Comparison of ENCODE assay signal across 23 mouse cellular contexts in the genomic region with DNA sequence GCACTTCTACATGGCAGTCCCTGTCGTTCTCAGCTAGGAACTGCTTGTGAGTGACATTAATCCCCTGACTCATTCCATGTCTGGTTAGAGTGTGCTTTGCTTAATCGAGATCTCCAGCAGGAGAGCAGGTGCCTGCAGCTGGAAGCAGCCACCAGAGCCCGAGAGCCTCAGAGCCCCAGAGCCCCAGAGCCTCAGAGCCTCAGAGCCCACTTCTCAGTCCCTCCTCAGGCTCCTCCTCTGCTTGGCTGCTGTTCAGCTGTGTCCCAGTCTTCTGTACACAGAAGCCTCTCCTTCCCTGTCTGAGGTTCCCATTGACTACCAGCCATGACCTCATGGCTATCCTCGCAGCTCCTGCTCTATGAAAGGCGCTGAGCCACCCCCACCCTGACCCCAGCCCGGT. TPM values are rescaled to one million over a fixed set of nuclear protein-coding genes. Genes with fewer than 3 reads are reported as not detected.
DNase-seq lines count a peak whose midpoint lies in the region; ATAC-seq and TF ChIP-seq lines count a peak whose summit lies in the region.
"Had no signal": no experiment of that assay in that cellular context is flagged by ENCODE, and none has a peak within 500 bp of the region (broad histone marks: within the 10 kb centered on the region; RNA-seq: fewer than 3 reads in every experiment).

No protein-coding gene starts in this region.

- no peak for TF ChIP-seq CTCF in intestine, postnatal 0 days (IDR thresholded peaks at IDR 0.05; ENCODE audit: low read depth)

- H3K4me2 ChIP-seq in embryonic facial prominence, embryonic 13.5 days = no peak overlapping the region
- no peak overlapping the region for H3K4me2 ChIP-seq in intestine, embryonic 14.5 days (ENCODE audit: low read length)
- no peak overlapping the region for H3K4me2 ChIP-seq in intestine, postnatal 0 days (replicated peaks; ENCODE audit: low read depth)
- no peak overlapping the region for H3K4me2 ChIP-seq in midbrain, embryonic 14.5 days (ENCODE audit: low read length)
- no peak overlapping the region for H3K4me2 ChIP-seq in intestine, embryonic 16.5 days (ENCODE audit: low read depth, low read length)
- H3K4me2 ChIP-seq: hindbrain, embryonic 12.5 days; kidney, embryonic 15.5 days; limb, embryonic 13.5 days; liver, embryonic 15.5 days had no signal

- DNase-seq in embryonic facial prominence, embryonic 10.5 days (ENCODE audit: low spot score) = no peak
- DNase-seq in intestine, embryonic 14.5 days (ENCODE audit: low spot score) = peak; percentile 67
- DNase-seq in midbrain, embryonic 10.5 days (ENCODE audit: low spot score) = no peak
- DNase-seq in midbrain, embryonic 14.5 days = no peak
- DNase-seq in c-Kit-positive CD71-positive TER-119-positive erythroid progenitor cells, embryonic 14.5 days (ENCODE audit: low spot score) = no peak
- DNase-seq: adrenal gland, postnatal 10 days; cerebellum, adult 11 months; cerebellum, postnatal 10 days; gastrocnemius, postnatal 25 days; kidney, postnatal 4 days; right cerebral cortex, adult 18-20 months; thymus, postnatal 36 days had no signal

- ATAC-seq in embryonic facial prominence, embryonic 13.5 days (ENCODE audit: insufficient number of reproducible peaks, insufficient read depth, low FRiP score, low TSS enrichment, low read depth) = 0 out of 2 replicates have a peak, but pooled peaks have one; percentile 32
- peak; percentile 36; the same call in 1 of the 2 replicates for ATAC-seq in intestine, embryonic 14.5 days (replicated peaks; ENCODE audit: low FRiP score, low TSS enrichment, low read depth)
- no peak for ATAC-seq in intestine, postnatal 0 days
- ATAC-seq in midbrain, embryonic 14.5 days (ENCODE audit: low FRiP score, low TSS enrichment) = no peak
- ATAC-seq in intestine, embryonic 16.5 days = peak; percentile 73
- ATAC-seq: activated CD4-positive, CD25-positive, alpha-beta regulatory T cell, adult 4 months; CD4-positive, CD25-positive, alpha-beta regulatory T cell, adult 4 months; inflammation-experienced regulatory T-cells, adult 6 months had no signal

- peaks cover 48% of the 10 kb centered on the region for H3K27me3 ChIP-seq in embryonic facial prominence, embryonic 13.5 days
- peaks cover 90% of the 10 kb centered on the region for H3K27me3 ChIP-seq in embryonic facial prominence, embryonic 10.5 days (replicated peaks; ENCODE audit: low read depth, poor library complexity, severe bottlenecking)
- H3K27me3 ChIP-seq in intestine, embryonic 14.5 days (replicated peaks; ENCODE audit: control insufficient read depth, insufficient read depth, low read length) = peaks cover 9% of the 10 kb centered on the region; the same call in 1 of the 2 replicates
- peaks cover 17% of the 10 kb centered on the region; the same call in 1 of the 2 replicates for H3K27me3 ChIP-seq in intestine, postnatal 0 days (replicated peaks; ENCODE audit: control insufficient read depth, insufficient read depth, low read length)
- peaks cover 86% of the 10 kb centered on the region for H3K27me3 ChIP-seq in midbrain, embryonic 10.5 days (ENCODE audit: low read depth, poor library complexity, severe bottlenecking)
- peaks cover 20% of the 10 kb centered on the region for H3K27me3 ChIP-seq in midbrain, embryonic 14.5 days (ENCODE audit: control insufficient read depth, insufficient read depth, low read length)
- H3K27me3 ChIP-seq in intestine, embryonic 16.5 days (replicated peaks; ENCODE audit: control insufficient read depth, insufficient read depth, low read length) = peaks cover 2% of the 10 kb centered on the region; the same call in 1 of the 2 replicates

- H3K9ac ChIP-seq in embryonic facial prominence, embryonic 13.5 days = no peak overlapping the region
- H3K9ac ChIP-seq in intestine, embryonic 14.5 days (ENCODE audit: low read length) = no peak overlapping the region
- no peak overlapping the region for H3K9ac ChIP-seq in intestine, postnatal 0 days (ENCODE audit: low read depth, low read length)
- no peak overlapping the region for H3K9ac ChIP-seq in midbrain, embryonic 14.5 days (replicated peaks; ENCODE audit: low read length)
- H3K9ac ChIP-seq in intestine, embryonic 16.5 days (ENCODE audit: low read depth, low read length) = no peak overlapping the region
- H3K9ac ChIP-seq: hindbrain, embryonic 12.5 days; kidney, embryonic 15.5 days; limb, embryonic 13.5 days; liver, embryonic 15.5 days had no signal

- WGBS in embryonic facial prominence, embryonic 13.5 days = 58% methylated on average over 6 of the region's 6 CpGs
- WGBS in embryonic facial prominence, embryonic 10.5 days = 69% methylated on average over 6 of the region's 6 CpGs
- 30% methylated on average over 6 of the region's 6 CpGs for WGBS in intestine, embryonic 14.5 days
- 33% methylated on average over 6 of the region's 6 CpGs for WGBS in intestine, postnatal 0 days
- WGBS in midbrain, embryonic 10.5 days = 61% methylated on average over 6 of the region's 6 CpGs
- 39% methylated on average over 6 of the region's 6 CpGs for WGBS in midbrain, embryonic 14.5 days
- 43% methylated on average over 6 of the region's 6 CpGs for WGBS in intestine, embryonic 16.5 days

- H3K4me1 ChIP-seq in embryonic facial prominence, embryonic 13.5 days = peaks cover 4% of the 10 kb centered on the region; the same call in 1 of the 2 replicates
- H3K4me1 ChIP-seq in embryonic facial prominence, embryonic 10.5 days = peaks cover 11% of the 10 kb centered on the region
- peaks cover 9% of the 10 kb centered on the region for H3K4me1 ChIP-seq in intestine, embryonic 14.5 days (replicated peaks; ENCODE audit: control insufficient read depth, insufficient read depth, low read length)
- H3K4me1 ChIP-seq in intestine, postnatal 0 days (replicated peaks; ENCODE audit: control insufficient read depth, insufficient read depth, low read length) = no peaks in the 10 kb centered on the region
- peaks cover 11% of the 10 kb centered on the region for H3K4me1 ChIP-seq in midbrain, embryonic 10.5 days
- H3K4me1 ChIP-seq in midbrain, embryonic 14.5 days (ENCODE audit: control insufficient read depth, insufficient read depth, low read length) = no peaks in the 10 kb centered on the region
- H3K4me1 ChIP-seq in intestine, embryonic 16.5 days (ENCODE audit: control insufficient read depth, insufficient read depth, low read length) = 0 out of 2 replicates have a peak, but pooled peaks cover 3% of the 10 kb centered on the region
- H3K4me1 ChIP-seq: hindbrain, embryonic 12.5 days; kidney, embryonic 15.5 days; liver, embryonic 15.5 days had no signal

- H3K9me3 ChIP-seq in embryonic facial prominence, embryonic 13.5 days = no peaks in the 10 kb centered on the region
- no peaks in the 10 kb centered on the region for H3K9me3 ChIP-seq in embryonic facial prominence, embryonic 10.5 days
- no peaks in the 10 kb centered on the region for H3K9me3 ChIP-seq in intestine, embryonic 14.5 days (ENCODE audit: control insufficient read depth, low read length)
- H3K9me3 ChIP-seq in intestine, postnatal 0 days (ENCODE audit: control insufficient read depth) = no peaks in the 10 kb centered on the region
- H3K9me3 ChIP-seq in midbrain, embryonic 10.5 days (replicated peaks) = no peaks in the 10 kb centered on the region
- no peaks in the 10 kb centered on the region for H3K9me3 ChIP-seq in midbrain, embryonic 14.5 days (ENCODE audit: control insufficient read depth, low read length)
- no peaks in the 10 kb centered on the region for H3K9me3 ChIP-seq in intestine, embryonic 16.5 days (ENCODE audit: control insufficient read depth, low read length)
- H3K9me3 ChIP-seq: forebrain, embryonic 10.5 days; hindbrain, embryonic 12.5 days; kidney, embryonic 15.5 days; limb, embryonic 13.5 days; liver, embryonic 15.5 days had no signal

- H3K36me3 ChIP-seq in embryonic facial prominence, embryonic 13.5 days = no peaks in the 10 kb centered on the region
- H3K36me3 ChIP-seq in embryonic facial prominence, embryonic 10.5 days (replicated peaks) = no peaks in the 10 kb centered on the region
- H3K36me3 ChIP-seq in intestine, embryonic 14.5 days (ENCODE audit: control insufficient read depth, insufficient read depth, low read length) = no peaks in the 10 kb centered on the region
- H3K36me3 ChIP-seq in intestine, postnatal 0 days (ENCODE audit: control insufficient read depth, insufficient read depth) = no peaks in the 10 kb centered on the region
- no peaks in the 10 kb centered on the region for H3K36me3 ChIP-seq in midbrain, embryonic 10.5 days
- H3K36me3 ChIP-seq in midbrain, embryonic 14.5 days (ENCODE audit: control insufficient read depth, insufficient read depth, low read length) = no peaks in the 10 kb centered on the region
- H3K36me3 ChIP-seq in intestine, embryonic 16.5 days (ENCODE audit: control insufficient read depth, insufficient read depth, low read length) = no peaks in the 10 kb centered on the region
- H3K36me3 ChIP-seq: forebrain, embryonic 10.5 days; hindbrain, embryonic 12.5 days; kidney, embryonic 15.5 days; limb, embryonic 13.5 days; liver, embryonic 15.5 days had no signal

- H3K27ac ChIP-seq in embryonic facial prominence, embryonic 13.5 days = no peak overlapping the region
- no peak overlapping the region for H3K27ac ChIP-seq in embryonic facial prominence, embryonic 10.5 days (replicated peaks)
- no peak overlapping the region for H3K27ac ChIP-seq in intestine, embryonic 14.5 days (ENCODE audit: low read depth)
- H3K27ac ChIP-seq in intestine, postnatal 0 days (ENCODE audit: low read depth, low read length) = no peak overlapping the region
- H3K27ac ChIP-seq in midbrain, embryonic 10.5 days (replicated peaks) = 0 out of 2 replicates have a peak overlapping the region, but pooled peaks have one; percentile 9
- no peak overlapping the region for H3K27ac ChIP-seq in midbrain, embryonic 14.5 days (replicated peaks; ENCODE audit: low read depth, low read length)
- no peak overlapping the region for H3K27ac ChIP-seq in intestine, embryonic 16.5 days (ENCODE audit: low read length)
- H3K27ac ChIP-seq: forebrain, embryonic 10.5 days; hindbrain, embryonic 12.5 days; kidney, embryonic 15.5 days; limb, embryonic 13.5 days; liver, embryonic 15.5 days had no signal

- H3K4me3 ChIP-seq in embryonic facial prominence, embryonic 13.5 days = no peak overlapping the region
- no peak overlapping the region for H3K4me3 ChIP-seq in embryonic facial prominence, embryonic 10.5 days
- no peak overlapping the region for H3K4me3 ChIP-seq in intestine, embryonic 14.5 days (ENCODE audit: low read depth, low read length)
- no peak overlapping the region for H3K4me3 ChIP-seq in intestine, postnatal 0 days (ENCODE audit: low read depth, low read length)
- H3K4me3 ChIP-seq in midbrain, embryonic 10.5 days = no peak overlapping the region
- H3K4me3 ChIP-seq in midbrain, embryonic 14.5 days (replicated peaks; ENCODE audit: low read depth, low read length) = no peak overlapping the region
- H3K4me3 ChIP-seq in intestine, embryonic 16.5 days (ENCODE audit: low read length) = no peak overlapping the region
- H3K4me3 ChIP-seq: forebrain, embryonic 10.5 days; hindbrain, embryonic 12.5 days; kidney, embryonic 15.5 days; limb, embryonic 13.5 days; liver, embryonic 15.5 days had no signal

RNA-seq across cellular contexts. Expression of a gene that starts 32.6 kb away (rescaled TPM):
- 0.50 and 0.58 TPM in 2 replicates for polyA plus RNA-seq in embryonic facial prominence, embryonic 13.5 days (2015; fragmentation: Nextera tagmentation; extraction: Ambion mirVana)
- 0.87 and 1.5 TPM in 2 replicates for polyA plus RNA-seq in embryonic facial prominence, embryonic 10.5 days (2016; fragmentation: Nextera tagmentation; extraction: Ambion mirVana)
- not detected in 2 replicates for polyA plus RNA-seq in intestine, embryonic 14.5 days (2014; fragmentation: Nextera tagmentation; extraction: Ambion mirVana)
- polyA plus RNA-seq in intestine, postnatal 0 days (2015; fragmentation: Nextera tagmentation; extraction: Ambion mirVana) = not detected in 2 replicates
- 2.8 and 2.9 TPM in 2 replicates for polyA plus RNA-seq in midbrain, embryonic 10.5 days (2016; fragmentation: Nextera tagmentation; extraction: Ambion mirVana)
- polyA plus RNA-seq in midbrain, embryonic 14.5 days (2014; fragmentation: Nextera tagmentation; extraction: Ambion mirVana) = 0.05 TPM in 1 of 2 replicates, not detected in the other
- not detected in 2 replicates for polyA plus RNA-seq in intestine, embryonic 16.5 days (2015; fragmentation: Nextera tagmentation; extraction: Ambion mirVana)
- polyA plus RNA-seq: activated CD4-positive, CD25-positive, alpha-beta regulatory T cell, adult 4 months; CD4-positive, CD25-positive, alpha-beta regulatory T cell, adult 4 months; inflammation-experienced regulatory T-cells, adult 6 months; liver, embryonic 15.5 days had no signal

Comparison
In these comparisons a context has a peak if more than half of its experiments do, and no peak if none do; other contexts are left out.
1. ATAC-seq: peak in embryonic facial prominence, embryonic 13.5 days (single experiment), intestine, embryonic 14.5 days (single experiment) and intestine, embryonic 16.5 days (single experiment); none in intestine, postnatal 0 days (single experiment) and midbrain, embryonic 14.5 days (single experiment).